Mouse (Mus musculus): ENCODE measurements around the gene Ap3b1.

Ap3b1 gene

DNA sequence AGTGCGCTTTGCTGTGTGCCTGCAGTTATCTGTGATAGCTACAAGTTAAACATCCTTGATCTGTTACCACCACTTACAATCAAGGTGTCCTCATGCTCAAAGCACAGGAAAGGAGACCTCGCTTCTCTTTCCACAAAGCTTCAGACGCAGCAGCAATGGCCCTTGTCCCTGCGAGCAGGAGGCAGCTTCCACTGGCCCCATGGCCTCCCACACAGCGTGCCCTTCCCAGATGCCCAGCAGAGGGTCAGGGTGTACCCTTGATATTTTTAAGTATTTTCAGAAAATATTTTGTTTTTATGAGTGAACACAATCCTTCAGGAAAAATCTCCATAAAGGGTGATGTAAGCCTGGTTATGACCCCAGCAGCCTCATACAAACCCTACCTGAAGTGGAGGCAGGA, 170.4 kb downstream of the Ap3b1 start:
- DNase-seq (ENCODE audit: extremely low spot score, low read depth, low spot score) = no peak

DNA sequence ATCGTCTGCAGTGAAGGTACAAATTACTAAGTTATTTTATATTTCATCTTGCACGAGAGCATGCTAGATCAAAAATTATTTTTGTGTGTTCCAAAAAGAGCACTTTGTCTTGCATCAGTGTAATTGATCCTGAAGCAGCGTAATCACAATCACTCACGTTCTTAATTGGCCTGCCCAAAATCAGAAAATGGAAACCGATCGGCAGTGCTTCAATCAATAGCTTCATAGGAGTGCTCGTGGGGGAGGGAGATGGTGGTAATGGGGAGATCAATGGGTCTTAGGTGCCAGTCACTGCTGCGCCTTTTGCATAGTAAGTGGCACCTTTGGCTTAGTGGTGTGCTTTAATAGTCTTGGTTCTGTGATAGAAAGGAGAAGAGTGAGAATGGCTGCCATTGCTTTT, 174.8 kb downstream of the Ap3b1 start:
- DNase-seq (ENCODE audit: extremely low spot score, low read depth, low spot score) = no peak

DNA sequence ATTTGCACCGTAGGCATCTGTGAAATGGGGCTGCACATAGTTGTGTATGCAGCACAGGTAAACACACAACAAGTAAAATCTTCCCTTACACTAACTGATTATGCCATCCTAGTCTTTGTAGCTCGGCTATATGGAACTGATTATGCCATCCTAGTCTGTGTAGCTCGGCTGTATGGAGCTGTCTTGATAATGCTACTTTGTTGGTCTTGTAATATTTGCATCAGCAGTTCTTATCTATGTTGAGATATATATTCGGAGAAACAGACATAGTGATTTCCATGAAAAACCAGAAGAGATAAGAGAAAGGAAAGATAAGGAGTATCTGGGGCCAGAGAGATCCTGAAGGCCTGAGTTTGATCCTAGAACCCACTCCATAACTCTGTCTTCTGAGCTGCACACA, 178.6 kb downstream of the Ap3b1 start:
- no peak for DNase-seq (ENCODE audit: extremely low spot score, low read depth, low spot score)

DNA sequence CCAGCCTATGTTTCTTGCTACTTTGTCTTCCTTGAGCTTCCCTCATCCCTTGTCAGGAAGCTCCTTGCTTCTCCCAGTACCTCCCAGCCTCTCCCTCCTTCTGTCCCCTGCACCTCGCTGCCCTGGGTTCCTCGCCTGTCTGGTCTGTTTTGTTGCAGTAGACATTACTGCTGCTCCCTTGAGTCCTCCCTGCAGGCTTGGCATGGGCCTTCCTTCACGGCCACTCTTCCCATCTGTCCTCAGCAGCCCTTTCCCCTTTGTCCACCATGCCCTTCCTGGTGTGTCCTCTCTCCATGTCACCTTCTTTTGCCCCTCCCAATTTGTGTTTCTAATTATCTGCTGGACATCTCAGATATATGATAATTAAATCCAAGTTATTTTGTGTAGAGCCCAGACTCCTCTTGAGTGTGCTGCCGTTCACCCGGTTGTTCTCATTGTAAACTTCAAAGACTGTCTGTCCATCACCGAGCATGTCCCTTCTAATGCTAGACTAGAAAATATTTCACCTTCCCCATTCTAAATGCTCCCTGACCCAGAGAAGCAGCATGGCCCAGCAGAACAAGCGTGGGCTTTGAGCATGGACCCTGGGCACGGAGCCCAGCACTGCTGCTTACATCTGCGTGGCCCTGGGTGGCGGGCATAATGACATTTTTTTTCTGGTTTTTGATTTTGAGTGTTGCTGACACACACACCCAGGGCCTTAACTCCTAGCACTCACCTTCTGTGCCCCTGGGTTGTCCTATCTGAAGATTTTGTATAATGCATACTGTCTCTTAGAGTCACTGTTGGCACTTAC, 181.3 kb downstream of the Ap3b1 start:
- DNase-seq (ENCODE audit: extremely low spot score, low read depth, low spot score) = no peak

DNA sequence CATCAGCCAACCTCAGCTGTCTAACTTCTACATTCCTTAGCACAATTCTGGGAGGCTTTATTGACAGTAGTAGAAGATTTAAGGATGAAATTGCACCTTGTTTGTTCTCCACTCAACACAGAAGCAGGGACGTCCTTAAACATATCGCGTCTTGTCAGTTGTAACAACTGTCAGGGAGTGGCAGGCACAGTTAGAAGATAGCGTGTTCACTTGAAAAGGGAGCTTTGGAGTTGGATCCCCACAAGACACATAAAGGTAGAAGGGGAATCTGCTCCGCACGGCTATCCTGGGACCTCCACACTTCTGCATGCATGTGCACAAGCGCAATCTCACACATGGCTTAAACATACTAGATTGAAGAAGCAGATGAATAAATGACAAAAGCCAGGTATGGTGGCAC, 183.3 kb downstream of the Ap3b1 start:
- DNase-seq (ENCODE audit: extremely low spot score, low read depth, low spot score) = no peak

DNA sequence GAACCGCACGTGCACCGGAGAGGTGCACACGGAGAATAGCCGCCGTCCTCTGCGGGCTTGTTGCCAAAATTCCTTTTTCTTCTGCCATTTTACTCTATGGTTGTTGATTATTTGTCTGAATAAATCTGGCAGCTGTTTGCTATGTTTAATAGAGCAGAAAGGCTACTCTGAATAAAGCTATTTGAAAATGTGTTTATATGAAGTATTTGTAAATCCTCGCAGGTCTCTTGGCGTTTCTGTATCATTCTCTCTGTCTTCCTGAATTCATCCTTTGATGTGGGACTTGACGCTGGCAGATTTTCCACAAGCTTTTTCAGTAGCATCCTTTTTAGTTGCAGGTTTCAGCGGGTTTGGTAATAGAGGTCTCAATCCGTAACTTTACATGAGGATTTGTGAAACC, 185.5 kb downstream of the Ap3b1 start:
- no peak for DNase-seq (ENCODE audit: extremely low spot score, low read depth, low spot score)

DNA sequence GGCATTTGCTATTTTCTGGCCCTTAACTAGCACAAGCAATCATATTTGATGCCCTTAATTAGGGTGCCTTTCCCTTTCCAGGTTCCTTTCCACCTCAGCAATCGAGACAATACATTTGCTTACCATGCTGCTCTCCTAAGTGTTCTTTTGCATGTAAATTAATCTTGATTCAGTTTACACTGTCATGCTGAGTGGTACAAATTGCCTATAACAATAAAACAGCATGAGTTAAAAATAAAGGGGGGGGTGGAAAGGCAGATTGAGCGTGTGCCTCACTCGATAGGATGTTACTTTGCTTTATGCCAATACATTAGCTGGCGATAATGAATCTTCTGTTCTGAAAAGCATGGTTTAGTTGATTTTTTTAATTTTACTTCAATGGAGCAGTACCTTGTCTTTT, 187.0 kb downstream of the Ap3b1 start:
- no peak for DNase-seq (ENCODE audit: extremely low spot score, low read depth, low spot score)

DNA sequence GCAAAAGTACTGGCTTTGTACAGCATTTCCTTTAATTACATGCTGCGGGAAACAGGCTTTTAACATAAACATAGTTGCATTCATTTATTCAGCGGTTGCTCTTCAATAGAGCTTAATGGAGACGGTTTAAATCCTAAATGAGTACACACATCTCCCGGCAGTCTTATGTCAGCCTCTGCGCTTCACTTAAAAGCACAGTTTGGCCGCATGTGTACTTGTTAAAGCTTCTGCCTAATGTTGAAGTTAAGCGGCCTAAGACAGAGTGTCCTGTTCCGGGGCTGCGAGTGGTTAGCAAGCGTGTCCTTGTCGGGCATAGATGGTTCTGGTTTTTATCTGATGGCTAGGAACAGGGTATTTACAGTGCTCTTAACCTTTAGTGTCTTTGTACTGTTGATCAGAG, 187.5 kb downstream of the Ap3b1 start:
- DNase-seq (ENCODE audit: extremely low spot score, low read depth, low spot score) = no peak

DNA sequence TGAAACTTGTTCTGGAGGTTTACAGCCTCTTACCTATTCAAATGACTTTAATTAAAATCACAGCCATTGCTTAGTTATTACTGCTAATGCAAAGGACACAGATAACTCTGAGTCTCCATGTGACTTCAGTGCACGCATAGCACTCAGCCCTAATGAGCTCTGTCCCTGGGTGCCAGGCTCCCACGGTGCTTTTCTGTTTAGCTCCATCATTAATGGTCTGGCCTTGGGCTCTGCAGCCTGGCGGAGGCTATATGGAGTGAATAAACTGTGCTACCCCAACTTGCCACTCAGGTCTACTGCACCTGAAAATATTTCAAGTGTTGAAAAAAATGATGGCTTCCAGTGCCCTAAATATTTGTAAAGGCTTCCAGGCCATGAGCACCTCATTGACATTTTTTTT, 190.8 kb downstream of the Ap3b1 start:
- DNase-seq (ENCODE audit: extremely low spot score, low read depth, low spot score) = no peak

DNA sequence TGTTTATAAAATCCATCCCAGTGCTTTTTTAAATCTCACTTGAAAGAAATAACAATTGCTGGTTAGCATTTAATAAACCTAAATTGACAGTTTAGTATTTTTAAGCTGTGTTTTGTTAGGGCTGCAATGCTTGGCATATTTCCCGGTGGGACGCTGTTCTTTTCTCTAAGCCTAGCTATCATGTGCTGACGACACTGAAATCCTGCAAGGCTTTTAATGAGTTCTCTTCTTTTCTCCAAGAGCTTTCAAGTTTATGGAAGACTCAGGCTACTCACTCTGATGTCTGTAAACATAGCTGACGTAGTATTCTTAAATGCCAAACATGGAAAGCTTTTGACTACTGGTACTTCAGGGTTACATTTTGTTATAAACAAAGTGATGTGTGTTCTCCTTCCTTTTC, 191.3 kb downstream of the Ap3b1 start:
- DNase-seq (ENCODE audit: extremely low spot score, low read depth, low spot score) = no peak

DNA sequence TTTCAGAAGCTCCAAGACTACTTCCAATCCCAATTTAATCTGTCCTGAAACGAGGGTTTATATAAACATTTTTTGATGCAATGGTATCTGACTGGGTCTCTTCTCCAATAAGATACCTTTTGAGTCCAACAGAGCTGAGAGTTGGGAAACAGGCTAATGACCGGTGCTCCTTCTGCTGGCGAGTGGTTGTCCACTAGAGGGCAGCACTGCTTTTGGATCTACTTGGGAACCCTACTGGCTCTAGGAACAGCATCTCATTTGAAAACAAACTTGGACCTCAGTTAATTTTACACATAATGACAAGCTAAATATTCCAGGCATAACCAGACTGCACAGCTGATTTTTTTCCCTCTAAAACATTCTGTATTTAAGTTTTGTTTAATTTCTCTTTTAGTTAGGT, 201.3 kb downstream of the Ap3b1 start:
- peak; percentile 69 for DNase-seq (ENCODE audit: extremely low spot score, low read depth, low spot score)

DNA sequence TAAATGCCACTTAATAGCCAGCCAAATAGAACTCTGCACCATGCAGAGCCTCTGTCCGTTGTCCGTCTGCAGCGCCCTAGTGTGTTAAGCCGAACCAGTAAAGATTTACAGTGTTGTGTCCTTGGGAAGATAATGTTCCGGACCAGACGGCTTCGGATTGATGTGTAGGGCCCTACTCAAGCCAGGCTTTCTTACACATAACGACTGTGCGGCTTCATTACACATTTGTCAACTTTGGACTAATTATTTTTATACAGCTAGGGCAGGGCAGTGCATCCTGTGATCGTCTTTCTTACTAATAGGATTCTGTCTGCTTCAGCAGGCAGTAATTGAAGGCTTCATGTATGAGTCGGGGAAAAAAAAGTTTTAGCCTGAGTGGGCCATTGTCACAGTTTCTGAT, 202.1 kb downstream of the Ap3b1 start:
- DNase-seq (ENCODE audit: extremely low spot score, low read depth, low spot score) = no peak

DNA sequence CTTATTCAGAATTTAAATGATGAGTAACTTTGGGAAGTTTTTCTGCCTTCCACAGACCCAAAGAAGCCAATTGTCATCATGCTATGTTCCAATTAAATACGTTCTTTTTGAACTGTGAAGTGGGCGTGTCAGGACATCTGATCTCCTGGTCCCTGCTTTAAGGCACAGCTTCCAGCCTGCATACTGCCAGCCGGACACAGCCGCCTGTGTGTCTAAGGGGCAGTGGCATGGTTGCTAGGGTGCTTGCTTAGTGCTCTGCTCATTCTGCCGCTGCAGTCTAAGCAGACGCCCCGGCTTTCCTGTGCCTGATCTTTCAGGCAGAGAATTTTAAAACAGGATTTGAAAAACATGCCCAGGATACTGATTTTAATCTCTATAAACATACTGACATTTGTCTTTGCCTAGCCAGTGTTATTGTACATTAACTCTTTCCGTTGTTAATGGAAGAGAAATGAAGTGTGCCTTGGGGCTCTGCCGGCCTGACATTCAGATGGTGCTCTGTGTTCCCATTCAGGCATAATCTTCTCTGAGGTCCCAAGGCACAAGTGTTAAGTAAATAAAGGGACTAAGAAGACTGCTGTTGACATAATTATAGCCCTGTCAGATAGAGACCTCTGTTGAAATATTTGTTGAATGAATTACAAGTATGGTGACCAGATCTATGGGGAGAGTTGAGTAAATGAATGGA, 204.0 kb downstream of the Ap3b1 start:
- DNase-seq (ENCODE audit: extremely low spot score, low read depth, low spot score) = no peak

DNA sequence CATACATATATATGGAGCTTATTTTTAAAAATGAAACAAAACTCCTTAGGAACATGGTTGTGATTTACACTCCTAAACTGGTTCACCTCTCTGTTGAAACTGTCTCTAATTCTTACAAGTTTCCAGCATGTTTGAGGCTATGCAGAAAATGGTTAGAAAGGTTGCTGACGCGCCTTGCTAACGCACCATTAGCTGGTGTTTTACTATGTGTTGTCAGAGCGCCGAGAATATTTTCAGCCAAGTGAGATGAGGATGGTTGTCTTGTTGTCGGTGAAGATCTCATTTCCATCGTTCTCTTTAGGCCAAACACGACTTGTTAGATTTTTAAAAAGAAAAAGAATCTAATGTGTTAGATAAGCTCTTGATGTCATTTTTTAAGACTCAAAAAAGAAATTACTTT, 205.1 kb downstream of the Ap3b1 start:
- DNase-seq (ENCODE audit: extremely low spot score, low read depth, low spot score) = no peak

DNA sequence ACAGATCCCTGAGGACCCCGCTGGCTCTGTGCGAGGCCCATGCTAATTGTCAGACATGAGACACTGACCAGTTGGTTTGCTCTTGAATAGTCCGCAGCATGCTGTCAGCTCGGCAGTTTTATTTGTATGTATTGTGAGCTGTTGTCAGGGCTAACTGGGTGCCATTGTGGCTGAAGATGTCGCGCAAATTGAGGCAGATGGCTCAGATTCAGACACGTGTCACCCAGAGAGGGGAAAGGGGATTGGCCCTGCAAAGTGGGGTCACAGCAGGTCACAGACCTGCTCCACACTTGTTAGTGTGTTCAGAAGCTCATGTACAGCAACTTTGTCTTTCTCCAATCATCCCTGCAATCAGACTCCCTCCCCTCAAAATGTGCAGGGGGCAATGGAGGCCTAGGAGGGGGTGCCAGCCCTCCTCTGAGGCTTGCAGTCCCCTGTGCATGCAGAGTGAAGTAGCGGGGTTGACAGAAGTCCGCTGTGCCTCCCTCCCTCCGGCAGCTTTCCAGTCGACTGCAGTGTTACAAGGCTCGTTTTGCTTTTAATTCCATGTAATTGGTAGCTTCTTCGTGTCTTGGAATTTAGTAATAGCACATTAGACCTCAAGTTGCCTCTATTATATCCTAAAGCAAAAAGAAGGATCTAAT, 205.7 kb downstream of the Ap3b1 start:
- no peak for DNase-seq (ENCODE audit: extremely low spot score, low read depth, low spot score)

DNA sequence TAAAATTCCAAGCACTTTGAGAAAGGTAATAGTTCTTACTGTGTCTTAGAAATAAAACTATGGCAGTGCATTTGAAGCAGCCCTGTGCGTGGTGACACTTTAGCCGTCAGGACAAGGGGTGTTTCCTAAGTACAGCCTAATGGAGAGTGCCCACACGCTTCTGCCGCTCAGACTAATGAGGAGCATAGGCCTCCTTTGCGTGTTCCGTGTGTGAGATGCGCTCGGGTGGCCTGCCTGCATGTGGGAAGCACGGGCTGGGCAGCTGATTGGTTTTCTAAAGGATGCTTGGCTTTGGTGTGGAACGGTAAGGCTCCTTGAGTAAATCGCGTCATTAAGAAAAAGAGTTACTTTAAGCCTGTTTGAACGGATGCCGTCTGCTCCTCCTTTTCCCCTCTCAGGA, 206.4 kb downstream of the Ap3b1 start:
- no peak for DNase-seq (ENCODE audit: extremely low spot score, low read depth, low spot score)

DNA sequence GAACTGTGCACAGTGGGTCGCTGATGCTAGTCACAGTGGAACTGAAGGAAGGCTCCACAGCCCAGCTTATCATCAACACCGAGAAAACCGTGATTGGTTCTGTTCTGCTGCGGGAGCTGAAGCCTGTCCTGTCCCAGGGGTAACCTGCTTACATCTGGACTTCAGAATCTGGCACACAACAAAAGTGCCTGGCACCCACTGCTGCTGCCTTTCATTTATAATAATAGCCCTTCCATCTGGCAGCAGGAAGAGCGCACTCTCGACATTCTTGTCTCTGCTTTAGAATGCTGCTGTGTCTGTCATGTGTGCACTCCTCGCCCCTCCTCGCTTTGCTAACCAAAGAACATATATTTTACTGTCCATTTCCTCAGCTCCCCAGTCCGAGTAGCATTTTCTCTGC, 206.9 kb downstream of the Ap3b1 start:
- no peak for DNase-seq (ENCODE audit: extremely low spot score, low read depth, low spot score)

DNA sequence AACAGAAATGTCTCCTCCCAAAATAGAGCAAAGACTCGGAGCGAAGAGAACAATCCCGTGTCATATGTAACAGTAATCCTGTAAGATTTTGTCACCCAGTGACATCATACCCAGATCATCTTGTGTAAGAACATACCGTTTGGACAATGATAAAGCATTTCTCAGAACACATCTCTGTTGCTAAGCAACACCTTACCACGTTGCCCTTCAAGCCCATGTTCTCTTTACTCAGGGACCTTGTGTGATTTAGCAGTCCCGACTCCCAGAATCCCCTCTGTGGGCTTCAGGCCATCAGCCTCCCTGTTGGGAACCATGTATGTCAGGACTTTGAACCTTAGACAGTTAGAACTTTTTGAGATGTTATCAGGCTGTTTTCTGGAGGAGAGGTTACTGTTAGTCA, 209.0 kb downstream of the Ap3b1 start:
- no peak for DNase-seq (ENCODE audit: extremely low spot score, low read depth, low spot score)

DNA sequence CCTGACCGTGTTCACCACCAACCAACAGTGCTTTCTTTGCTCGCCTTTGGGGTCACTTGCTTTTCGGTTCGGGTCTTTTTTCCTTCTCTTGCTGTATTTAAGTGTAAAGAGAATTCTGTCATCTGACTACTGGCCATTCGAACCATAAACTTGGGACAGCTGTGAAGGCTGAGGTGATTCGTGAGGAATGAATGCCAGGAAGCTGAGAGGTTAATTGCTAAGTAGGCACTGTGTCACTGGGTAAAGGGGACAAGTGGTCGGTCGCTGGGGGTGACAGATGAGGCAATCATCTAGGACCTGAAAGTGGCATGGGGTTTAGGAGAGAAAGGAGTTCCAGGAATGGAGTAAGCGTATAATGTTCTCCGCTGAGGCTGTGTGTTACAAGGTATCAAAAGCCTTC, 212.2 kb downstream of the Ap3b1 start:
- no peak for DNase-seq (ENCODE audit: extremely low spot score, low read depth, low spot score)

DNA sequence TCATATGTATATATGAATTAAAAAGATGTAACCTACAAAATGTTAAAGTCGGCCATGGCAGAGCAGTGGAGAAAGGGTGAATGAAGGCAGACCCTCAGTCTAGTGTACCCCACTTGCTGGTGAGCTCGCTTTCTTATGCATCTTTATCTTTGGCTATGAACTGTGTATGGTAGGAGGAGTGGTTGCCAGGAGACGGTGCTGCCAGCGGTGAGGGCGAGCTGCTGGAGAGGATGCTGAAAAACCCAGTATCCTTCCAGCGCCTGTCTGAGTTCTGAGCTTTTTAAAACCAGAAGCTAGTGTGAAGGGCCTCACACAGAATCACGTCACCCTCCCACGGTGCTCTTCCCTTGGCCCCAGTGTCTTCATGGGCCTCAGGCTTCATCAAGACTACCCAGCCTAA, 214.6 kb downstream of the Ap3b1 start:
- DNase-seq (ENCODE audit: extremely low spot score, low read depth, low spot score) = no peak

DNA sequence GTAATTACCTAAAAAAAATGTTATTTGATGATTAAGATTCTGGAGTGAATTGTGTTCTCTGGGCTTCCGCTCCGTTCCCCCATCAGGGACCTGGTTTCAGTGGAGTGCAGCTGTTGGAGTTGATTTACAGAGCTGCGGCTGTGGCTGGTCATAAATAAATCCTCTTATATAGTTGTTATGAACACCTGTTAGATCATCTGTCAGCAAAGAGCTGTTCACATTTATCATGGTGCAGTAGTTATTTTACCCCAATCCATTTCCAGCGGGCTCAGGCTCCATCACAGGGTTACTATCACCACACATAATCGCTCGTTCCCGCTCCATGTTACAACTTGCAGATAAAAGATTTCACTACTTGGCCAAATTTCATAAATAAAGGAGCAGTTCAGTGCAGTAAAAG, 215.1 kb downstream of the Ap3b1 start:
- DNase-seq (ENCODE audit: extremely low spot score, low read depth, low spot score) = no peak
